Mouse (Mus musculus): ENCODE measurements at regions not wholly inside any gene's neighbourhood (a gene's known extent, or its start where the extent isn't known, plus 50 kb on each side); places are given as distances from the start of the nearest gene placed in this dataset.

DNA sequence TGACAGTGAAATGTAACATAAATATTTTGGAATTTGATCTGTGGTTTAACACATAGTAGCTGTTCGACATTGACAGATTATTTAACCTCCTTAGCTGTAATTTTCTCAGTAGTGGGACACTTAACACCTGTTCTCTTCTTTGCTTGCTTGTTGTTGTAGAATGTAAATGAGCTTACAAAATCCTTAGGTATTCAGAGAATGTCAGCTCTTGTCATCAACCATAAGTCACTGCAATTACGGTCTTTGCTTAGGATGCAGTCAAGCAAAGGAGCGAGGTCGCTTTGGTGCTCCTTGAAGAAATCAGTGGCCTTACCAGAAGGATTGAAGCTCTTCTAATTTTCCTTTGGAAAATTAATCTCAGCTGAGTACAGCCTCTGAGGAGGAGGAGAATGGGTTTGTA is 311.2 kb upstream of the Pappa start:
- H3K9ac ChIP-seq (ENCODE audit: low read depth, low read length, severe bottlenecking) = no peak overlapping the region
- H3K36me3 ChIP-seq (ENCODE audit: control insufficient read depth, insufficient read depth, low read length) = no peaks in the 10 kb centered on the region
- no peak overlapping the region for H3K4me2 ChIP-seq (replicated peaks; ENCODE audit: low read depth, low read length, severe bottlenecking)
- WGBS = 61% methylated on average over 4 of the region's 4 CpGs
- H3K27me3 ChIP-seq (ENCODE audit: control insufficient read depth, insufficient read depth, low read length) = no peaks in the 10 kb centered on the region
- no peak overlapping the region for H3K27ac ChIP-seq (replicated peaks; ENCODE audit: low read depth, low read length)
- no peaks in the 10 kb centered on the region for H3K4me1 ChIP-seq (ENCODE audit: control insufficient read depth, insufficient read depth, low read length)
- ATAC-seq (ENCODE audit: low FRiP score, low read depth) (no peak), DNase-seq (ENCODE audit: low spot score) (no peak)
- no peak overlapping the region for H3K4me3 ChIP-seq (replicated peaks; ENCODE audit: low read length)
- H3K9me3 ChIP-seq (ENCODE audit: control insufficient read depth, low read length) = no peaks in the 10 kb centered on the region
- TF ChIP-seq POLR2A (IDR thresholded peaks at IDR 0.05; ENCODE audit: borderline replicate concordance, extremely low read depth, insufficient read depth, insufficient read length) = no peak

DNA sequence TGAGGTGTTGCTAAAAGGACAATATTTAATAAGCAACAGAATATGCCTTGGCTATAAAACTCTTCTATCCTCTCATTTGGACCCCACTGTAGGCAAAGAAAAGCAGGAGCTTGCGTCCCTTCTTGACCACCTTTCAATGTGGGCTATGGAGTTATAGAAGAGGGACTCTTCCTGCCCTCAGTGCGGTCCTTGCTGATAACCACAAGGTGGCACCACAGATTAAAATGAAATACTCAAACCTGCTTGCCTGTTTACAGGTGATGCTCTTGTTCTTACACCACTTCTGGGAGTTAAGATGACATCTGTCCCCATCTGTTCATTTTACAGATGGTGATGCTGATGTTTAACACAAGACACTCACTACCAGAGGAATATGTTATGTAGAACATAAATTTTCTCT is 291.1 kb upstream of the Pappa start:
- TF ChIP-seq POLR2A (IDR thresholded peaks at IDR 0.05; ENCODE audit: borderline replicate concordance, extremely low read depth, insufficient read depth, insufficient read length) = no peak
- H3K9me3 ChIP-seq (ENCODE audit: control insufficient read depth, low read length) = no peaks in the 10 kb centered on the region
- no peak for DNase-seq (ENCODE audit: low spot score)
- H3K9ac ChIP-seq (ENCODE audit: low read depth, low read length, severe bottlenecking) = no peak overlapping the region
- no peak overlapping the region for H3K27ac ChIP-seq (replicated peaks; ENCODE audit: low read depth, low read length)
- no peak overlapping the region for H3K4me3 ChIP-seq (replicated peaks; ENCODE audit: low read length)
- H3K36me3 ChIP-seq (ENCODE audit: control insufficient read depth, insufficient read depth, low read length) = no peaks in the 10 kb centered on the region
- no peaks in the 10 kb centered on the region for H3K27me3 ChIP-seq (ENCODE audit: control insufficient read depth, insufficient read depth, low read length)
- H3K4me1 ChIP-seq (ENCODE audit: control insufficient read depth, insufficient read depth, low read length) = no peaks in the 10 kb centered on the region
- ATAC-seq (ENCODE audit: low FRiP score, low read depth) = no peak
- no peak overlapping the region for H3K4me2 ChIP-seq (replicated peaks; ENCODE audit: low read depth, low read length, severe bottlenecking)
- WGBS = 41% methylated on average over 2 of the region's 2 CpGs

DNA sequence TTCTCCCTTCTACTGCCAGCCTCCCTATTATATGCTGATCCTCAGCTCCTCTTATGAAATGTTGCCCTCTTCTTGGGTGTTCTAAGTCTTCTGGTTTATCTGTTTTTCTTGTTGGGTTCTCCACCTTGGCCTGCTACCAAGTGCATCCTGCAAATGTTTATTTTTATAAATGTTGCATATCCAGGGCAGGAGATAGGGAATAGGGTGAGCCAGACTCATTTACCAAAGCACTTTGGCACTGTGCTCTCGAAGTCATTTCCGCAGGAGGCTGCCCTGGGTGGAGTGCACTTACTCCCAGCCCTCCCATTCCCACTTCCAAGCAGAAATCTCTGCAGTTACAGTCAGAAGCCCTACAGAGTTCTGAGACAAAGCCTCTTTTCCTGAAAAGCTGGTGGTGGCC is 249.5 kb upstream of the Pappa start:
- 72% methylated on average over 2 of the region's 2 CpGs for WGBS

DNA sequence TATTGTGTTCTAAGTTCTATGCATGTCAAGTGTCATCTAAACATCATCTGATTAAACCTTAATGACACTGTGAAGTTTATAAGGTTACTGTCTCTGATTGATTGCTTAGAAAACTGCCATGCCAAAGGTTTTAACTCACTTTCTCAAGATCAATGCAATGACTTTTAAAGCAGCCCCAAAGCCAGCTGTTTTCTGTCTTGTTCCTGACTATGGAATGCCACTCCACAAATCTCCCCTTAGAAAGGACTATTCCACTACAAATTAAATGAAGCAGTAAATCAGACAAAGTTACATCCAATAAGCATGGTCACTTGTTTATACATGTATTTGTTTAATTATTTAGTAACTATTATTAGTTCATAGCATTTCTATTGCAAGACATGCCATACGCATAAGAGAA is 247.1 kb upstream of the Pappa start:
- ATAC-seq (ENCODE audit: low FRiP score, low read depth) (no peak), DNase-seq (ENCODE audit: low spot score) (no peak)
- no peak for TF ChIP-seq POLR2A (IDR thresholded peaks at IDR 0.05; ENCODE audit: borderline replicate concordance, extremely low read depth, insufficient read depth, insufficient read length)
- Histone ChIP-seq H3K36me3 (ENCODE audit: control insufficient read depth, insufficient read depth, low read length) (no peaks in the 10 kb centered on the region), H3K27ac (replicated peaks; ENCODE audit: low read depth, low read length) (no peak overlapping the region), H3K9ac (ENCODE audit: low read depth, low read length, severe bottlenecking) (no peak overlapping the region), H3K4me1 (ENCODE audit: control insufficient read depth, insufficient read depth, low read length) (no peaks in the 10 kb centered on the region), H3K4me2 (replicated peaks; ENCODE audit: low read depth, low read length, severe bottlenecking) (no peak overlapping the region), H3K27me3 (ENCODE audit: control insufficient read depth, insufficient read depth, low read length) (no peaks in the 10 kb centered on the region), H3K9me3 (ENCODE audit: control insufficient read depth, low read length) (no peaks in the 10 kb centered on the region), H3K4me3 (replicated peaks; ENCODE audit: low read length) (no peak overlapping the region)
- 88% methylated on average over 1 of the region's 1 CpGs for WGBS

More for the DNA sequence above, 249.5 kb upstream of the Pappa start:
- no peaks in the 10 kb centered on the region for H3K9me3 ChIP-seq (ENCODE audit: control insufficient read depth, low read length)
- ATAC-seq (ENCODE audit: low FRiP score, low read depth) (no peak), DNase-seq (ENCODE audit: low spot score) (no peak)
- H3K27me3 ChIP-seq (ENCODE audit: control insufficient read depth, insufficient read depth, low read length) = no peaks in the 10 kb centered on the region
- H3K9ac ChIP-seq (ENCODE audit: low read depth, low read length, severe bottlenecking) = no peak overlapping the region
- no peak overlapping the region for H3K4me3 ChIP-seq (replicated peaks; ENCODE audit: low read length)
- no peak overlapping the region for H3K4me2 ChIP-seq (replicated peaks; ENCODE audit: low read depth, low read length, severe bottlenecking)
- TF ChIP-seq POLR2A (IDR thresholded peaks at IDR 0.05; ENCODE audit: borderline replicate concordance, extremely low read depth, insufficient read depth, insufficient read length) = no peak
- no peaks in the 10 kb centered on the region for H3K4me1 ChIP-seq (ENCODE audit: control insufficient read depth, insufficient read depth, low read length)
- no peak overlapping the region for H3K27ac ChIP-seq (replicated peaks; ENCODE audit: low read depth, low read length)
- H3K36me3 ChIP-seq (ENCODE audit: control insufficient read depth, insufficient read depth, low read length) = no peaks in the 10 kb centered on the region

DNA sequence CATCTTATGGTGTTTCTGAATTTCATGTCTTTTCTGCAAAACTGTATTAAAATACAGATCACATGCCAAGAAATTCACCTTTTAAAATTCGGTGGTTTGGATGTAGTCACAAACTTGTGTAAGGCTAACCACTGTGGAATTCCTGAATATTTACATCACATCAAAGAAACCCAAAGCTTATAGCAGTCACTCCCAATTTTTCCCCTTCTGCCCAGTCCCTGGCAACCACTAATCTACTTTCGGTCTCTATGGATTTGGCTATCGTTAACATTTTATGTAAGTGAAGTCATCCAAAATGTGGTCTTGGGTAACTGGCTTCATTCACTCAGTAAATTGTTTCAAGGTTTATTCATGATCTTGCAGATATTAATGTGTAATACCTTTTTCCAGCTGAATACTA is 226.0 kb upstream of the Pappa start:
- 56% methylated on average over 3 of the region's 3 CpGs for WGBS
- ATAC-seq (ENCODE audit: low FRiP score, low read depth) (no peak), DNase-seq (ENCODE audit: low spot score) (peak; percentile 46)
- H3K36me3 ChIP-seq (ENCODE audit: control insufficient read depth, insufficient read depth, low read length) = no peaks in the 10 kb centered on the region
- H3K9me3 ChIP-seq (ENCODE audit: control insufficient read depth, low read length) = no peaks in the 10 kb centered on the region
- TF ChIP-seq POLR2A (IDR thresholded peaks at IDR 0.05; ENCODE audit: borderline replicate concordance, extremely low read depth, insufficient read depth, insufficient read length) = no peak
- H3K27ac ChIP-seq (replicated peaks; ENCODE audit: low read depth, low read length) = no peak overlapping the region
- H3K4me2 ChIP-seq (replicated peaks; ENCODE audit: low read depth, low read length, severe bottlenecking) = no peak overlapping the region
- no peak overlapping the region for H3K4me3 ChIP-seq (replicated peaks; ENCODE audit: low read length)
- H3K4me1 ChIP-seq (ENCODE audit: control insufficient read depth, insufficient read depth, low read length) = no peaks in the 10 kb centered on the region
- no peaks in the 10 kb centered on the region for H3K27me3 ChIP-seq (ENCODE audit: control insufficient read depth, insufficient read depth, low read length)
- H3K9ac ChIP-seq (ENCODE audit: low read depth, low read length, severe bottlenecking) = no peak overlapping the region

Measured in limb, embryonic 14.5 days (tissue).